Mouse (Mus musculus) left cerebral cortex, adult 18-20 months (tissue): ENCODE results near the gene Psph. TPM values are rescaled to one million over a fixed set of nuclear protein-coding genes. Genes with fewer than 3 reads are reported as not detected.

Experiments
- DNase-seq, 2 experiments: peaks; one replicate each; pipeline ENCODE4 v3.0.0; 2021 to 2022; ENCODE audit warnings: low spot score in 2 of 2, mixed read lengths in 1 of 2
- total RNA-seq, 2 experiments: library from RNA; stranded (reverse); gene quantifications; 2 replicates each; pipeline ENCODE4 v1.2.3; 2021

Psph gene
- total RNA-seq, 2 experiments from 2014 or later = 21.5 to 21.6 TPM

GRCm38 (mm10) chr5:129742903-129743488 is 44.3 kb downstream of the Psph start:
- DNase-seq = no peak

GRCm38 (mm10) chr5:129740976-129741375 is 46.3 kb downstream of the Psph start:
- DNase-seq = peak in 1 of 2 experiments; percentile 11

GRCm38 (mm10) chr5:129731021-129731420 is 56.2 kb downstream of the Psph start:
- no peak for DNase-seq

GRCm38 (mm10) chr5:129730344-129730743 is 56.9 kb downstream of the Psph start:
- no peak for DNase-seq

GRCm38 (mm10) chr5:129729286-129729685 is 58.0 kb downstream of the Psph start:
- DNase-seq = no peak

- no peak for DNase-seq
These were observed 60.5 kb downstream of the Psph start for GRCm38 (mm10) chr5:129726784-129727183.

GRCm38 (mm10) chr5:129725774-129726392 is 61.4 kb downstream of the Psph start:
- DNase-seq = no peak

- peak; percentile 82 to 91 for DNase-seq
These were observed 62.1 kb downstream of the Psph start, which contains the start of gene Nipsnap2 for GRCm38 (mm10) chr5:129724834-129725773. TSS of gene Nipsnap2 (plus strand) at chr5:129725063.

GRCm38 (mm10) chr5:129724268-129724667 is 63.0 kb downstream of the Psph start:
- no peak for DNase-seq

- DNase-seq = no peak
These were observed 67.1 kb downstream of the Psph start for GRCm38 (mm10) chr5:129720176-129720575.

GRCm38 (mm10) chr5:129717016-129717415 is 70.2 kb downstream of the Psph start:
- no peak for DNase-seq

Other genes starting within 250 kb of the Psph start
- 100 to 1,000 TPM in 1 of 2 experiments, 10 to 100 TPM in 1; 98.9 to 104 TPM for gene Mmp17, start 203.3 kb downstream of the Psph start, total RNA-seq
- 1 to 10 TPM; 6.2 to 7.2 TPM for gene Zfp11, start 117.3 kb downstream of the Psph start, total RNA-seq
- not detected for gene Sept14, start 78.9 kb downstream of the Psph start, total RNA-seq
- 10 to 100 TPM; 72.8 to 81.5 TPM for gene Mrps17, start 72.0 kb downstream of the Psph start, total RNA-seq
- gene Nipsnap2, start 62.4 kb downstream of the Psph start, total RNA-seq = 10 to 100 TPM; 77.7 to 81.8 TPM
- gene Sumf2, start 59.5 kb upstream of the Psph start, total RNA-seq = 10 to 100 TPM; 18.8 to 19.8 TPM
- 100 to 1,000 TPM; 475 to 476 TPM for gene Chchd2, start 100.0 kb upstream of the Psph start, total RNA-seq
- gene Zbed5, start 108.3 kb upstream of the Psph start, total RNA-seq = 1 to 10 TPM; 7.3 to 7.8 TPM
- gene Phkg1, start 111.1 kb upstream of the Psph start, total RNA-seq = 10 to 100 TPM; 11.0 to 16.6 TPM
- gene Nupr1l, start 121.1 kb upstream of the Psph start, total RNA-seq = 1 to 10 TPM; 1.9 to 2.3 TPM
- gene Vkorc1l1, start 154.5 kb upstream of the Psph start, total RNA-seq = 10 to 100 TPM; 44.9 to 50.8 TPM
- gene Gusb, start 215.6 kb upstream of the Psph start, total RNA-seq = 10 to 100 TPM; 10.6 to 12.7 TPM
- gene Asl, start 241.8 kb upstream of the Psph start, total RNA-seq = 10 to 100 TPM; 16.0 to 31.9 TPM
- gene Crcp, start 241.8 kb upstream of the Psph start, total RNA-seq = 10 to 100 TPM; 30.4 to 32.7 TPM